Mouse (Mus musculus) forebrain, embryonic 12.5 days (tissue): ENCODE results near the gene Ntm. TPM values are rescaled to one million over a fixed set of nuclear protein-coding genes. Genes with fewer than 3 reads are reported as not detected.

Experiments
- ATAC-seq: fragments of 200-750 bp; cut with Nextera tagmentation; 2 replicates; pipeline ENCODE4 v1.8.0; 2017; ENCODE audit warnings: moderate TSS enrichment; ENCODE audit not compliant: low FRiP score
- H3K27ac ChIP-seq: fragments of 300-500 bp; sonication (generic); 2 replicates; pipeline ENCODE4 v1.5.1; 2016; ENCODE audit warnings: mild to moderate bottlenecking
- H3K27me3 ChIP-seq: fragments of 300-500 bp; sonication (generic); 2 replicates; pipeline ENCODE4 v1.6.1; 2016; ENCODE audit warnings: mild to moderate bottlenecking
- H3K36me3 ChIP-seq: fragments of 300-500 bp; sonication (generic); replicated peaks from 2 replicates; pipeline ENCODE4 v1.6.1; 2016; ENCODE audit warnings: mild to moderate bottlenecking
- H3K4me1 ChIP-seq: fragments of 300-500 bp; sonication (generic); 2 replicates; pipeline ENCODE4 v1.6.1; 2016
- H3K4me2 ChIP-seq: fragments of 300-500 bp; sonication (generic); 2 replicates; pipeline ENCODE4 v1.6.1; 2016; ENCODE audit warnings: mild to moderate bottlenecking, moderate library complexity
- H3K4me3 ChIP-seq: fragments of 300-500 bp; sonication (generic); replicated peaks from 2 replicates; pipeline ENCODE4 v1.5.1; 2016; ENCODE audit warnings: mild to moderate bottlenecking
- H3K9ac ChIP-seq: fragments of 300-500 bp; sonication (generic); 2 replicates; pipeline ENCODE4 v1.6.1; 2016; ENCODE audit warnings: mild to moderate bottlenecking
- H3K9me3 ChIP-seq: fragments of 300-500 bp; sonication (generic); 2 replicates; pipeline ENCODE4 v1.6.1; 2016
- WGBS: fragments of 180-500 bp; shearing (Covaris S2); methylation state at CpG from one replicate; pipeline ENCODE4 v1.1.7; 2016; 5-methylcytosine and 5-hydroxymethylcytosine counted together
- polyA plus RNA-seq: library from polyadenylated mRNA; unstranded; fragments of >200 nt; fragmentation: Nextera tagmentation; extraction: Ambion mirVana; gene quantifications from 2 replicates; pipeline ENCODE4 v1.2.1, GENCODE M21; 2016

The Ntm gene
- polyA plus RNA-seq, 1 experiment from 2014 or later = 34.6 TPM

DNA sequence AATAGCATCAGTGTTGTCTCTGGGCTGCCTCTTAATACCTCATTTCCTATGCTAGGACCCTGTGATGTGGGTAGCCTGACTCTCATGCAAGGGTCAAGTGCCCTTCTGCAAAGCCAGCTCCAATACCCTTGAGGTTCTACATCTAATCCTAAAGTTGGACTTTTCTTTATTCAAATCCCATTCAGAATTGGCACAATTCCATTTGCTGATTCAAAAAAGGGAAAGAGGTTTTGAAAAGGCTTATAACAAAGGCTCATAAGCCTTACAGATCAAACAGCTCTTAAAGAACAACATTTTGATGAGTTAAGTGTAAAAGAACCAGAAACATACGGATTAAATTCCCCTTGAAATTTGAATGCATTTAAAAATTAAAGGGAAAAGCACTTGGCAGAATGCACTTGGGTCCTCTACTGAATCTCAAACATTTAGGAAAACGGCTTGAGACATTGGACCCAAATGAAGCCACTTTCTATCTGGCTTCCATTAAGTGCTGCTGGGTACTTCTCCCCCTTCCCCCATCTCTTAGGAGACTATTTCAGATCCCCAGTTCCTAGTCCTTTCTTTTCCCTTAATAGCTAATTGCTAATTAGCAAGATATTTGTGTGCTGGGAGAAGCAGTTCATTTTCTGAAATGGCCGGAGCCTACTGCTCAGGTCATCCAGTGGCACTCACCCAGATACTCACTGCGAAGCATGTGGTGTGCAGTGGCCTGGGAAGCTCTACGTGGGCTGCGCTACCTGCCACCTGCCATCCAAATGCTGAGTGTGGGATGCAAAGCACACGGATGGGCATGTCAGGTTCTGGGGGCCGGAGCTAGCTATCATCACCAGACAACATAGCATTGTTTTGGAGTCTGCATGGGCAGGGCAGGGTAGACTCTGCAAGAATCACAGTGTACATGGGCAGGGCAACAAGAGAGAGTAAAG is 720.2 kb downstream of the Ntm start:
- Histone ChIP-seq H3K9me3 (no peaks in the 10 kb centered on the region), H3K27me3 (peaks cover 22% of the 10 kb centered on the region), H3K4me2 (no peak overlapping the region), H3K9ac (no peak overlapping the region), H3K27ac (no peak overlapping the region), H3K4me3 (no peak overlapping the region), H3K36me3 (no peaks in the 10 kb centered on the region), H3K4me1 (peaks cover 12% of the 10 kb centered on the region)
- ATAC-seq = peak; percentile 51; the same call in 1 of the 2 replicates
- 41% methylated on average over 8 of the region's 8 CpGs for WGBS

DNA sequence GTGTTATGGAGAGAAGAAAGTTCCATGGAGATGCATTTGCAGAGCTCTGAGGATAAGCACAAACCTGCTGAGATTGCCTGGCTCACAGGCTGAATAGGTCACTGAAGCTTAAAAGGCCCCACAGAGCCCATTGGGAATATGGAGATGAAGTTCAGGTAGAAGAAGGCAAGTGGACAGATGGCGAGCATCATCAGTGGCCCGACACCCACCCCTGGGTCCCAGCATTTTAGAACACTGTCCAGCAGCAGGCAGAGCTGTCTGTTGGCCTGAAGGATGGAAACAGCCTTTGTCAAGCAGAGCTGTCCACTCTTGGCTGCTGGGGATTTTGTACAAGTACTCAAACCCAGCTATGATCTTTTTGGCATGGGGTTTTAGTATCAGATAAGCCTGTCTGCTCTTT is 722.1 kb downstream of the Ntm start:
- H3K27ac ChIP-seq = no peak overlapping the region
- H3K36me3 ChIP-seq = no peaks in the 10 kb centered on the region
- no peak overlapping the region for H3K4me3 ChIP-seq
- no peak overlapping the region for H3K9ac ChIP-seq
- H3K27me3 ChIP-seq = peaks cover 17% of the 10 kb centered on the region
- 91% methylated on average over 2 of the region's 2 CpGs for WGBS
- H3K9me3 ChIP-seq = no peaks in the 10 kb centered on the region
- H3K4me2 ChIP-seq = no peak overlapping the region
- peaks cover 12% of the 10 kb centered on the region for H3K4me1 ChIP-seq
- no peak for ATAC-seq

DNA sequence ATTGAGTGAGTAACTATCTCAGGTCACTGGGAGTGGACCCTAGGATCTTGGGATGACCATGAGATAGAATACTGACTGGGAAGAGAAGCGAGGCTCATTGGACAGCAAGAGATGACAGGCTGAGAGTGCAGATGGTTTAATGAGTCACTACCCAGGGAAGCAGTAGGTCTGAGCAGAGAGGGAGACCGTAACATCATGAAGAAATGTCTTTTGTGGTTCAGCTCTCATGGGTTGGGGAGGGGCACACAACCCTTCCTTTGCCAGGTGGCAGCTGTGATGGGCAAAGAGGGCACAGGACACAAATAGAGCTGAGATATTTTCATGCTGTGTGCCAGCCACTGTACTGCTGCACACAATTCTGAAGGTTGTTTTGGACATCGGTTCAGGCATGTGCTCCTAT is 724.0 kb downstream of the Ntm start:
- no peak for ATAC-seq
- no peaks in the 10 kb centered on the region for H3K36me3 ChIP-seq
- H3K9me3 ChIP-seq = no peaks in the 10 kb centered on the region
- H3K4me2 ChIP-seq = no peak overlapping the region
- H3K4me3 ChIP-seq = no peak overlapping the region
- 92% methylated on average over 3 of the region's 3 CpGs for WGBS
- no peak overlapping the region for H3K9ac ChIP-seq
- H3K4me1 ChIP-seq = peaks cover 12% of the 10 kb centered on the region
- H3K27ac ChIP-seq = no peak overlapping the region
- H3K27me3 ChIP-seq = peaks cover 16% of the 10 kb centered on the region

DNA sequence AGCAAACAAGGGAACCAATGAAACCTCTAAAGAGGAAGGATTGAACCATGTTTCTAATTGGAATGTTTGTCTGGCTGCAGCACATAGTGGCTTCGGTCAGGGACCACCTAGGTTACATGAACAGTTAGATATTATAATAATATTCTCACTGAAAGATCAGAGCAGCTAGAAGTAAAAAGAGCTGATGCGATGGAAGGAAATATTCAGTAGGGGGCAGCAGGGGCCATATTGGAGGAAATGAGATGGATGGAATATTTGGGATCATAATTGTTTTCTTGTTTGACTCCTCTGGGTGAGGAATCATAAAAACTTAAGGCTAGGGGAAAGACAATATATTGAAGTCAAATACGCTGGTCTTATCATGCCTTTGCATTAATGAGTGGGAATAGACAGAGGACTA is 726.2 kb downstream of the Ntm start:
- ATAC-seq = no peak

DNA sequence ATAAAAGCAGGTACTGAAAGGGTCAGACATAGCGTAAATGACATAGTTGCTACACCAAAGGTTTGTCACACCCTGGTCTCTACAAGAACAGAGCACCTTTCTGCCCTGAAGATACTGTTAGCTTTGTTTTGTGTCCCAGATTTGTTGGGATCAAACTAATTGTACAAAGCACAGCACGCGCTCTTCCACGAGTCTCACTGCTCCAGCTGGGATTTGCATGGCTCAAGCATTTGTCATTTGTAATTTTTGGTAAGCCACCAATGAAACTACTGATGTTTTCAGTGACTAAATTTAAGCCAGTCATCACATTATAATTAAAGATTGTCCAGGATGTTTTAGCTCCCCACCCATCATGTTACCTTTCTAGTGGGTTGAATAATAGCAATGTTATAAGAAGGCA is 735.2 kb downstream of the Ntm start:
- H3K4me2 ChIP-seq = no peak overlapping the region
- 91% methylated on average over 4 of the region's 4 CpGs for WGBS
- H3K27me3 ChIP-seq = peaks cover 18% of the 10 kb centered on the region; the same call in 1 of the 2 replicates
- H3K4me3 ChIP-seq = no peak overlapping the region
- H3K9me3 ChIP-seq = no peaks in the 10 kb centered on the region
- ATAC-seq = no peak
- H3K4me1 ChIP-seq = no peaks in the 10 kb centered on the region
- no peak overlapping the region for H3K9ac ChIP-seq
- no peaks in the 10 kb centered on the region for H3K36me3 ChIP-seq
- no peak overlapping the region for H3K27ac ChIP-seq

More for the DNA sequence above, 726.2 kb downstream of the Ntm start:
- H3K27ac ChIP-seq = no peak overlapping the region
- no peak overlapping the region for H3K4me3 ChIP-seq
- H3K36me3 ChIP-seq = no peaks in the 10 kb centered on the region
- peaks cover 21% of the 10 kb centered on the region for H3K27me3 ChIP-seq
- H3K4me1 ChIP-seq = no peaks in the 10 kb centered on the region
- H3K4me2 ChIP-seq = no peak overlapping the region
- no peak overlapping the region for H3K9ac ChIP-seq
- WGBS = 93% methylated on average over 3 of the region's 3 CpGs
- H3K9me3 ChIP-seq = no peaks in the 10 kb centered on the region

DNA sequence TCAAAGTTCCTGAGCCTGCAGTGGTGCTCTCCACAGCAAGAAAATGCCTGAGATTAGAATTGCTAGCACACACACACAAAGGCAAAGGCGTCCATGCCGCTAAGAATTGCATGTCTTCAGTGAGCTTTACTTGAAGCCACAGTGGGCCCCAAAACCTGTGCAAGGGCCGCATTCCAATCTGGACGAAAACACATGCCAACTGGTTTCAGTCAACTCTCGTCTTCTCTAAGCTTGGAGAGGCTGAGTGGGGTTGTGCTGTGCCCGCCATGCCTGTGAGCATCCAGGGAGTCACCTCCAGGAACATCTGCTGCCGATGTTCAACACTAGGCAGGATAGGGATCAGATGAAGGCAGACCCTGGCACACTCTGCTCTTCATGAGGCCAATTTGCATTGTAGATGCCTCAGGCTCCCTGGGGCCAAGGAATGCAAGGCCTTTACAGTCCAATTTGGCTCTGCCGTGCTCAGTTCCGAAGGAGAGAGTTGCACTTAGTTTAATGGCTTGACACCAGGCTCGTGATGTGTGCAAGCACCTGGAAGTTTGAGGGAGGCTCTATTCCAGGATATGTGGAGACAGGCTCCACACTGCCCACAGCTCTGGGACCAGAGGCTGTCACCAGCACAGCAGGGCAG is 739.9 kb downstream of the Ntm start:
- Histone ChIP-seq H3K27ac (no peak overlapping the region), H3K4me3 (no peak overlapping the region), H3K36me3 (no peaks in the 10 kb centered on the region), H3K27me3 (peaks cover 17% of the 10 kb centered on the region), H3K9me3 (no peaks in the 10 kb centered on the region), H3K4me1 (peaks cover 17% of the 10 kb centered on the region), H3K9ac (no peak overlapping the region), H3K4me2 (no peak overlapping the region)
- WGBS = 54% methylated on average over 10 of the region's 10 CpGs
- ATAC-seq = no peak

DNA sequence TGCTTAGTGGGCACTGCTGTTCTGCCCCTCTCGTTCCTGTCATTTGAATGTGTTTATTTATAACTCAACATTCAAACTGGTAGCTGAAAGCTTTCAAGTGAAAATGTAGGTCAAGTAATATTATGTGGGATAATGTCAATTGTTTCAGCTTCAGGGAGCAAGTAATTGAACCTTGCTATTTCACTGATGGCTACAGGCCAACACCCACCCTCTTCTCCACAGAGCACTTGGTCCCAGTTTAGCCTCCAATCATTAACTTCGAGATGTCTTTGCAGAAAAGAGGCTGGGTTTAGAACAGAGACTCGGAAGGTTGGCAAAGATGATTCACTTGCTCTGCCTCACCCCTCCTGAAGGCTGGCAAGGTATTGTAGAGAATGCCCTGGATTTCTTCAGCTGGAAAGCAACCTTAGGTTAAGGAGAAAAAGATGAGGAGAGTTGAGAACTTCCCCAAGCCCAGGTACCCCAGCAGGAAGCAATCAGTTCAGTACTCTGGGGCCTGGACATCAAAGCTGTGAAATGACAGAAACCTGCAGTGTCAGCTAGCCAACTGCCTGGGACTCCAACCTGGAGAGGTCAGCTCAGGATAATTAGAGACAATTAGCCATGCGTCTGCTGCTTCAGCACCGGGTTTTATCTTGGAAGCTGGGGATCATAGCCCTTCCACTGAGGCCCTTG is 741.9 kb downstream of the Ntm start:
- peaks cover 23% of the 10 kb centered on the region for H3K4me1 ChIP-seq
- 29% methylated on average over 5 of the region's 5 CpGs for WGBS
- H3K4me2 ChIP-seq = no peak overlapping the region
- peaks cover 17% of the 10 kb centered on the region for H3K27me3 ChIP-seq
- H3K27ac ChIP-seq = no peak overlapping the region
- no peaks in the 10 kb centered on the region for H3K9me3 ChIP-seq
- no peak overlapping the region for H3K9ac ChIP-seq
- H3K4me3 ChIP-seq = no peak overlapping the region
- no peak for ATAC-seq
- H3K36me3 ChIP-seq = no peaks in the 10 kb centered on the region

DNA sequence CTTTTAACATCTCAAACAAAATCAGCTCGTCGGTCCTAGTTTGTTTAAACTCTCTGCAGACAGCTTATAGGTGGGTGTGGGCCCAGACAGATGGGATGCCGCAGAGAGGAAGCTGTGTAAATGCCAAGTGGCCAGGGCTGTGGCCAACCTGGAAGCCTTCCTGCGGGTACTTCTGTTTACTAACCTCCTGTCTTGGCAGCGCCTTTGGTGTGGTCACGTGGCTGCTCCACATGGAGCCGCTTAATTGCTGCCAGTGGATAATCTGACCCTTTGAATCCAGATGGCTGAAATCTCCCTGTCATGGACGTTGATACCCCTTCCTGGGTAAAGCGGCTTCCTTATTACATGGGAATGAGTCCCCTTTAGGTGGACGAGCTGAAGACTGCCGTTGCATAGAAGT is 742.4 kb downstream of the Ntm start:
- 31% methylated on average over 11 of the region's 11 CpGs for WGBS
- H3K9me3 ChIP-seq = no peaks in the 10 kb centered on the region
- no peak overlapping the region for H3K4me3 ChIP-seq
- peaks cover 14% of the 10 kb centered on the region for H3K27me3 ChIP-seq
- no peaks in the 10 kb centered on the region for H3K36me3 ChIP-seq
- no peak overlapping the region for H3K27ac ChIP-seq
- peaks cover 25% of the 10 kb centered on the region for H3K4me1 ChIP-seq
- 0 out of 2 replicates have a peak, but pooled peaks have one; percentile 24 for ATAC-seq
- H3K4me2 ChIP-seq = no peak overlapping the region
- no peak overlapping the region for H3K9ac ChIP-seq

DNA sequence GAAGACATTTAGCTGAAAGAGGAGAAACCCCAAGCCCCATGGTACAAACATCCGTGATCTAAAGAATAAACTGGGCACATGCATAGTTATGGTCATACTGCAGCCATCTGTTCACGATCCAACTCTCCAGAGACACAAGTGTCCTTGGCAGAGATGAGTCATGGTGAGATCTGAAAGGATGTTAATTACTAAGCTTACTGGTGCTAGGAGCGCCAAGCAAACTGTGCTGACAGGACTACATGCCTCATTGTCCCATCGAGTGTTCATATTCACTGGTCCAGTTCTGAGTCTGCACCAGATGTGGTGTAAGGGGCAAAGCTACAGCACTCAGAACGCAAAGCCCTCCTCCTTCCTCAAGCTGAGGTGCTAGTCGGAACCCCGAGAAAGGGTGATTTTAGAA is 745.0 kb downstream of the Ntm start:
- Histone ChIP-seq H3K4me2 (no peak overlapping the region), H3K4me1 (peaks cover 29% of the 10 kb centered on the region), H3K4me3 (no peak overlapping the region), H3K9me3 (no peaks in the 10 kb centered on the region), H3K36me3 (no peaks in the 10 kb centered on the region), H3K27ac (no peak overlapping the region), H3K27me3 (peaks cover 6% of the 10 kb centered on the region; the same call in 1 of the 2 replicates), H3K9ac (no peak overlapping the region)
- ATAC-seq = no peak
- WGBS = 89% methylated on average over 7 of the region's 7 CpGs

DNA sequence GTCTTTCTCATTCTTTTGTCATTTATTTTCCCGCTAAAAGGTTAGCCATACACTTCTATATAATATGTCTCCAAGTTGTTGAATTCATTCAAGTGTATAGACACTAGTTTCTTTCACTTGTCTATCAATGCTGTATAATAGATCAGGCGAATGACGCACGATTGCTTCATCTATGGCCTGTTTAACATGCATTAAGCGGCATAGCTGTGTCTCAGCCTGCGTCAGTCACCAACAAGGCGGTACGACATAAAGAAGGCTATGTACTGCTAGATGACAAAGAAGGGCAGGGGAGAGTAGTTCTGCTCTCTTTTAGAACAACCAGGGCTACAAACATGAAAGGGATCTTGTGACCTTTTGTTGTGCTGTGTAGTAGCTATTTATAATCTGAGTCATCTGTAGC is 746.4 kb downstream of the Ntm start:
- no peak overlapping the region for H3K27ac ChIP-seq
- peaks cover 28% of the 10 kb centered on the region for H3K4me1 ChIP-seq
- H3K4me2 ChIP-seq = no peak overlapping the region
- 34% methylated on average over 8 of the region's 8 CpGs for WGBS
- ATAC-seq = peak; percentile 83
- H3K4me3 ChIP-seq = no peak overlapping the region
- H3K36me3 ChIP-seq = no peaks in the 10 kb centered on the region
- peaks cover 5% of the 10 kb centered on the region; the same call in 1 of the 2 replicates for H3K27me3 ChIP-seq
- no peaks in the 10 kb centered on the region for H3K9me3 ChIP-seq
- H3K9ac ChIP-seq = no peak overlapping the region

DNA sequence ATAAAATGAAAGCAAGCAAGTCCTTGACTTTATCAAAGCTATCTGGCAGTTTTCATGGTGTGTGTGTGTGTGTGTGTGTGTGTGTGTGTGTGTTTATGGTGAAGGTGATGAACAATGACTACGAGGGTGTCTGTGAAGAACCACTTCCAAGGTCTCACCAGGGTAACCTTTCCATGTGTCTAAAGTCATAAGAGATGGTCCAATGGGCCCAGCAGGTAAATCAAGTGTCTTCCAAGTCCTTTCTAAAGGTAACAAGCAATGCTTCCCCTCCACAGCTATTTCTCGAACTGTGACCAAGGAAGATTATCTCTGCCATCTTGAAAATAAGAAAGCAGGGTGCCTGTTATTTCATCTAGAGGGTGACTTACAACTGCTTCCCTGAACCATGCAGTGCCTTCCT is 747.1 kb downstream of the Ntm start:
- H3K9ac ChIP-seq = no peak overlapping the region
- 100% methylated on average over 2 of the region's 2 CpGs for WGBS
- ATAC-seq = no peak
- no peak overlapping the region for H3K27ac ChIP-seq
- H3K9me3 ChIP-seq = no peaks in the 10 kb centered on the region
- peaks cover 5% of the 10 kb centered on the region; the same call in 1 of the 2 replicates for H3K27me3 ChIP-seq
- H3K4me2 ChIP-seq = no peak overlapping the region
- H3K4me3 ChIP-seq = no peak overlapping the region
- H3K4me1 ChIP-seq = peaks cover 21% of the 10 kb centered on the region
- no peaks in the 10 kb centered on the region for H3K36me3 ChIP-seq

DNA sequence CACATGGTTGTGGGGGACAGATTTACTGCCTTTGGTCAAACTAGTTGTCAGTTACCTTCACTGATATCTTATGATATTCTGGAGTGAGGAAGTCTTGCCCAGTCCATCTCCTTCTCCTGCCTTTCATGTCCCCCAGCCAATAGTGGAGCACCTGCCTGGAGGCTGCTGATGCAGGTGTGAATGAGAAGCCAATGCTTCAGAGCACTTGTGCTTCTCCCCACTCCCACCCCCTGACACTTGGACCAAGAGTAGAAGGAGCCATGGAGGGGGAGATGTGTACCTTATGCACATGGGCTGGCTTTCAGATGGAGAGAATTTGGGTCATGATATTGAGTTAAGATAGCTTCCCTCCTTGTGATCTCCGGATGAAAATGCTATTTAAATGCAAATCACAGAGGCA is 747.7 kb downstream of the Ntm start:
- no peak overlapping the region for H3K4me2 ChIP-seq
- no peaks in the 10 kb centered on the region for H3K36me3 ChIP-seq
- no peaks in the 10 kb centered on the region for H3K9me3 ChIP-seq
- peaks cover 15% of the 10 kb centered on the region for H3K4me1 ChIP-seq
- H3K4me3 ChIP-seq = no peak overlapping the region
- no peak for ATAC-seq
- no peak overlapping the region for H3K27ac ChIP-seq
- WGBS = 70% methylated on average over 1 of the region's 1 CpGs
- peaks cover 5% of the 10 kb centered on the region; the same call in 1 of the 2 replicates for H3K27me3 ChIP-seq
- no peak overlapping the region for H3K9ac ChIP-seq
